Mouse (Mus musculus) adrenal gland, postnatal 10 days (tissue): ENCODE measurements at regions not wholly inside any gene's neighbourhood (a gene's known extent, or its start where the extent isn't known, plus 50 kb on each side); places are given as distances from the start of the nearest gene placed in this dataset.

Experiments
- DNase-seq: peaks from one replicate; pipeline ENCODE4 v3.0.0; 2021; ENCODE audit warnings: mixed read lengths

DNA sequence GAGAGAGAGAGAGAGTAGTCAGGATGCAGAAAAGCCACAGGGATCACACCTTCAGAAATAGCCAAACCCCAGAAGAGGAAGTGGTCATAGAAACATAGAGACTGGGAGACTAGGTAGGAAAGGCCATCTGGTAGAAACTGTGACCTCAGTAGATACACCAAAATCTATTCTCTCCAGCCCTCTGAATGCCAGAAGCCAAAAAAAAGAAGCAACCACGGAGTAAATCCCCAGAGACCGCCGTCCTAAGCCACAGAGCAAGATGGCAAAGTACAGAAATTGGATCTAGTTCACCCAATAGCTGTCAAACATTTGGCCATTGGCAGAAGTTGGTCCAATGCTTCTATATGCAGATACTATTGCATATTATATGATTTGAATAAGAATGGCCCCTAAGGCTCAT lies 86.5 kb upstream of the Usp24 start:
- no peak for DNase-seq

DNA sequence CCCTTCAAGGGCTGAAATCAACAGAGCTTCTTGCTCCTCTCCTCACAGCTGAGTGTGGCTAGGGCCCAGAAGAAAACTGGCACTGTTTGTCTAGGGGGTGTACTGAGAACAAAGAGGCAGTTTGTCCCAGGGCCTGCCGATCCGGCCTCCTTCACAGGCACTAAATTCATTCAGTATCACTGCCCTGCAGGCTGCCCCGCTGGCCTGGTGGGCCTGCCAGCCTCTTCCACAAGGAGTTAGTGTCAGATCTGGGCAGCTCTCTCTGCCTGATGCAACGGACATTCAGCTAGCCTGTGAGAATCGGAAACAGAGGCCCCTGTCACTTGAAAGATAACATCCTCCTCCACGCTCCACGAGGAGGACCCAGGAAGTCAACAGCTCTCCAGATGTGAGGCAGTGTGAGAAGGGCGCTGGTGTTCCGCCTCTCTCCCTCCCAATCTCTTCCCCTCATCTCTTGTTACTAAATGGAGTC lies 83.5 kb upstream of the Usp24 start:
- no peak for DNase-seq

DNA sequence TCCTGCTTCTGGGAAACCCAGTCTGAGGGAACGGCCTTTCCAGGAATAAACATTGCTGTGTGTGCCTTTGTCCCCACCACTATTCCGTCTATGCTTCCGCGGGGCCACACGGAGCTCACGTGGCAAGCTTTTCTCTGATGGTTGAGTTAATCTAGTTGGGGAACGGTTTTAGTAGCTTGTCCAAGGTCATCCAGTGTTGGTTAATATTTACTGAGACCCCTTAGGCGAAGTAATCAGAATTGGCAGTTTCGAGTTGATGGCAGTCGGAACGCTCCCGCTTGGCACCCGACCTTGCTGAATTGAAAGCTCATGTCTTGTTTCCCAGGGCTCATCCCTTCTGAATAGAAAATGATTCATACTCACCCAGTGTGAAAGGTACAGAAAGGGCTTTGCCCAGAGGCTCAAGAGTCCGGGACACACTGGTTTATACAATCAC lies 71.6 kb upstream of the Usp24 start:
- DNase-seq = no peak

DNA sequence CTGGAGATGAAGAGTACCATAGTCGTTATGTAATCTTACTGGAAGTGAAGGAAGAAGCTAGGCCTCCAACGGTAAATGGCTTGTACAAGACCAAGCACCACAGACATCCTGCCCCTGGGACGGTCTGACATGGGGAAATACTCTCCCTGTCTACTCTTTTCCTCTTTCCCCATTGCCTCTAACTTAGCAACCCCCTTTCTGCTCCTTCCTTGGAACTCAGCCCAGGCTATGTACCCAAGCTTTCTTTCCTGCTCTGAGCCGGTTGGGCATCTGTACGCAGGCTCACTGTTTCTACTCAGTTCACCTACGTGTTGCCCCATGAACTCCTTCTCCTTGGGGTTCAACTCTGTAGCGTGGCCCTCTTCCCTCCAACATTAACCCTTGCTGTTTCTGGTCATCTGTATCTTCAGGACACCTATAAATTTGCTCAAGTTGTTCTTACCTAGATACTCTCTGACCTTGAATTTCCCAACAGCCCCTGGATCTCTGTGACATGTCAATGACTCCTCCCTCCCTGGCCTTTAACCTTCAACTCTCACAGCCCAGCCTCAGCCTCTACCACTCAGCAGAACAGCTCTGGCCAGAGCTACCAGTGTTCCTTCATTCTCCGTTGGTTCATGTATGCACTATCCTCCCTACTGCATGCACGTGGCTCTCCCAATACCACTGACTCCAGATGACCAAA lies 71.0 kb upstream of the Usp24 start:
- no peak for DNase-seq

DNA sequence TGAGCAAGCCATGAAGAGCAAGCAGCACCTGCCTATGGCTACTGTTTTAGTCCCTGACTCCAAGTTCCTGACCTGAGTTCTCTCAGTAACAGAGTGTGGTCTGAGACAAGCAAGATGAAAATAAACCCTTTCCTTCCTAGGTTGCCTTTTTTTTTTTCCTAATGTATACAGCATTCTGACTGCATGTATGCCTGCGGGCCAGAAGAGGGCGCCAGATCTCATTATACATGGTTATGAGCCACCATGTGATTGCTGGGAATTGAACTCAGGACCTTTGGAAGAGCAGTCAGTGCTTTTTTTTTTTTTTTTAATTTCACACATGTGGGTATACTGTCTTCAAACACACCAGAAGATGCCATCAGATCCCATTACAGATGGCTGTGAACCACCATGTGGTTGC lies 69.3 kb upstream of the Usp24 start:
- DNase-seq = no peak

DNA sequence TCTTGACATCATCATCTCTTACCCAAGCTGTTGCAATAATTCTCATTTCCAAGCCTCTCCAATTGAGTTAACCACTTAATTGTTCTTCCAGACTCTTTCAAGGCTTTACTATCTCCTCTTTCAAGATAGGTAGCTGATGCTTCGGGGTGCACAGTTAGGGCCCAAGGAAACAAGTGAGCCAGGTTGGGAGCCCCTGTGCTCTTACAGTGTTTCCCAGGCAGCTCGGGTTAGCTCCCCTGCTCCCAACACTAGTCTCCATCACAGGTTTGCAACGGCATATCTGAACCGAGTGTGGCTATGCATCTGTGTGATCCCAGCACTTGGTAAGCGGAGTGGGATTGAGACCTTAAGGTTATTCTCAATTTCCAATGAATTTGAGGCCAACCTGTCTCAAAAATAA lies 68.6 kb upstream of the Usp24 start:
- DNase-seq = no peak

DNA sequence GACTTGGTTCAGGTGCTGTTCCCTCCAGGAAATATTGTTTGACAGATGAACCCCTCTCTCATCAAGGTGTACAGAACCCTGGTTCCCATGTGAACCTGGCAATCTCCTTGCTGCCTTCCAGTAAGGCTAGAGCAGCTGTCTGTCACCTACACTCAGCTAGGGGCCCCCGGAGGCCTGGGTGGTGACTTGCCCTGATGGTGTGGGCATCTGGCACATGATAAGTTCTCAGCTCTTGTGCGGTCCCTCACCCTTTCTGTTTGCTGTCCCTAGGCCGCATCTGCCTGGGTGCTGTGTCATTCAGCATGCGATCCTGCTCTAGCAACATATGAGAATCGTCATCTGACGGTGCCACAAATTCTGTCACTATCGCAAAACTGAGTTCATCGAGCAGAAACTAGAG lies 67.7 kb upstream of the Usp24 start:
- DNase-seq = no peak

DNA sequence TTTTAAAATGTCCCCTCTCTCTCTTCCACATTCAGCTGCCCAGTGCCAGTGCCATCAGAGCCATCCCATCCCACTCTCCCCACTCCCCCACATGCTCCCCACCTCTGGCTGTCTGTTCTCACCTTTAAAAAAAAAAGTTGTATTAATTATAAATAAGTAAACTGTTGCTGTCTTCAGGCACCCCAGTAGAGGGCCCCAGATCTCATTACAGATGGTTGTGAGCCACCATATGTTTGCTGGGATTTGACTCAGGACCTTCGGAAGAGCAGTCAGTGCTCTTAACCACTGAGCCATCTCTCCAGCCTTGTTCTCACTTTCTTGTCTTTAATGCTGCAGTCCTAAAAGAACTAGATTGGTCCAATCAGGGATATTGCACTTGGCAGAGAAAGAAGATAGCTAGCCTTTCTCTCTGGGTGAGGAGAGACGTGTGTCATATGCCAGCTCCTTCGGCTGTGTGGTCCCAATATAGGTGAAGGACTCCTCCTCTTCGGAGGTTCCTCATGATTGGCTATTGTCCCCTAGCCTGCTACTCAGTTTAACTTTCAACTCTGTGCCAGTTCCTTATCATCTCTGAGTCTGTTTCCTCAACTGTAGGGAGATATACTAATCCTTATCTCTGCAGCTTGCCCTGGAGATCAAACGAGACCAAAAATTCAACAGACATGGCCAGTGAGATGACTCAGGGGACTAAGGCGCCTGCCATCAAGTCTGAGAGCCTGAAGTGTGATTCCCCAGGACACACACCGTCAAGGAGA lies 66.8 kb upstream of the Usp24 start:
- DNase-seq = no peak

DNA sequence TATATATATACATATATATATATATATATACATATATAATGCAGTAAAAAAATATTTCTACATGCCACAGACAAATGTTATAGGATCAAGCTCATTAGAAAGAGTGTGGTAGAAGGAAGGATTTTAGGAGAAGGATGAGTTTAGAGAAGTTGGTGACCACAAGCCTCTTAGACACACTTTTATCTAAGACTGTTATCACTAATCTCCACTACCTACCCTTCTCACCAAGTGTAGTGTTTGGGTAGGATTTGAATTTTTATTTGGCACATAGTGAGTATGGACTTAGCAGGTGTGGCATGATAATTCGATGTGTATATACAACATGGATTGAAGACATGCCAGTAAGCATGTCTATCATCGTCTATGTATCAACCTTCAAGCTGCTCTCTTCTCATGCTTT lies 66.0 kb upstream of the Usp24 start:
- no peak for DNase-seq

DNA sequence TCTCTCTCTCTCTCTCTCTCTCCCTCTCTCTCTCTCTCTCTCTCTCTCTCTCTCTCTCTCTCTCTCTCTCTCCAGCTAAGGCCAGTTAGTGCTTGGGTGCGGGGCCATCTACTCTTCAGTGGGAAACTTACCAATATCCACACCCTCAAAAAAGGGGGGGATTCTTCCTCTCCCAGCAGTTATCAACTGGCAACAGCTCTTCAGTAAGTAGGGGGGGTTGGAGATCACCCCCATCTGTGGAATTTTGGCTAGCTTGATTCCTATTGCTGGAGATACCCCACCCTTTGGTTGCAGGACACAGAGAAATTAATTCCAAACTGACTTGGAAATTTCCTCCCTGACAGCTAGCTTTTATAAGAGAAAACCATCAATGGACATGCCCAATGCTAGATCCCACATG lies 64.6 kb upstream of the Usp24 start:
- no peak for DNase-seq

DNA sequence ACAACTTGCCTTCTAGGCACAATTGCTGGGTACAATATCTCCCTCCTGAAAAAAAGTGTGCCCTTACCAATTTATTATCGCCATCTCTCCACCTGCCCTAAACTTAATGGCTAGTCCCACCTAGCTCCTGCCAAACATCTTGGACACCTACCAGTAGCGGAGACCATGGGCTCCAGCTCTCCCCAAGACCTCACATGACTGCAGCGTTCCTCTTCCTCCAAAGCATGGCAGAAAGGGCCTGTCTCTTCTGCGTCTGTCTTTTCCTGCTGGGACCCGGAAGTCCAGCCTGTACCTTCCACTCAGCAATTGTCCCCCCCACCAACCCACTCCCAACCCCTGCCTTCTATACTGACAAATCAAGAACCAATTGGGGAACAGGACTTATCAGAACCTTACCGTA lies 63.1 kb upstream of the Usp24 start:
- DNase-seq = no peak

DNA sequence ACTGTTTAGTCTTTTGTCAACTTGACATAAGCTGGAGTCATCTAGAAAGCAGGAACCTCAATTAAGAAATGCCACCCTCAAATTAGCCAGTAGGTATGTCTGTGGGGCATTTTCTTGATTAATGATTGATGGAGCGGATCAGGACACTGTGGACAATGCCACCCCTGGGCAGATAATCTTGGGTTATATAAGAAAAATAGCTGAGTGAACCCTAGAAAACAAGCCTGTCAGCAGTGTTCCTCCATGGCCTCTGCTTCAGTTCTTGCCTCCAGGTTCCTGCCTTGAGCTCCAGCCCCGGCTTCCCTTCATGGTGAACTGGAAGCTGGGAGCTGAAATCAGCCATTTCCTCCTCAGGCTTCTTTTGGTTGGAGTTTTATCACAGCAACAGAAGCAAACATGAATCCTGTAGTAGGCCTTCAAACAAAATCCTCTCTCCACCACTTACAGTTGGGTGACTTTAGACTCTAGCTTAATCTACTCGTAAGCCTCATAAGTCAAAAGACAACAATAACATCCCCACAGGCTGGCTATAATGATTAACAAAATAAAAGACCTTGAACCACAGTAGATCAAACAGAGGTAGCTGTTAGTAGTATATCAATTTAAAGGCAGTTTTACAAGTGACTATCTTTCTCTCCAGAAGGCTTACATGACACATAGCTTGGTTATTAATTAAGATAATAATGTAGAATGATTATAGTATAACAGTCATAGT lies 61.1 kb upstream of the Usp24 start:
- no peak for DNase-seq

DNA sequence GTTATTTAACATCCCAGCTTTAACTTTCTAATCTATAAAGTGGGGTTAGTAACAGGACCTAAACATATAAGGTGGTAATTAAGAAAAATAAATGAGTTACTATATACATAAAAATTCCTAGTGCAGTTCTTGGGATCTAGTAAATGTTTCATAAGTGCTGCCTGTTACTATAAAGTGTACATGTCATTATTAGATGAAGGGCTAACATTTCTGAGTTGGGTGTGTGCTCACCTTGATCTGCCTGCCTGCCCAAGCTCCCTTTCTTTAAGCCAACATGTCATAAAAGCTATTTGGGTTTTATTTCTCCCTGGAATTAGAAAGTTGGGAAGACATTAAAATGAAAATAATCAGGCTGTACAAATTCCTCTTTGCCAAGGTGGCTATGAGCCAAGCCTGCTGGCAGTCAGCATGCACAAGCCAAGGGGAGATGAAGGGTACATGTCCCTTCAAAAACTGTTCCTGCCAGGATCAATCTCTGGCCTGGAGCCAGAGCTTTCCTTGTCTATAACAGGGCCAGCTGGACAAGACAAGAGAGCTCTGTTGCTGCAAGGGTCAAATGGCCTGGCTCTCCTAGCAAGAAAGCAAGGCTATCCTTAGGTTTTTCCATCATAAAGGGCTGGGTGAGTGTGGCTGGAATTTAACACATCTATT lies 59.9 kb upstream of the Usp24 start:
- peak; percentile 78 for DNase-seq

DNA sequence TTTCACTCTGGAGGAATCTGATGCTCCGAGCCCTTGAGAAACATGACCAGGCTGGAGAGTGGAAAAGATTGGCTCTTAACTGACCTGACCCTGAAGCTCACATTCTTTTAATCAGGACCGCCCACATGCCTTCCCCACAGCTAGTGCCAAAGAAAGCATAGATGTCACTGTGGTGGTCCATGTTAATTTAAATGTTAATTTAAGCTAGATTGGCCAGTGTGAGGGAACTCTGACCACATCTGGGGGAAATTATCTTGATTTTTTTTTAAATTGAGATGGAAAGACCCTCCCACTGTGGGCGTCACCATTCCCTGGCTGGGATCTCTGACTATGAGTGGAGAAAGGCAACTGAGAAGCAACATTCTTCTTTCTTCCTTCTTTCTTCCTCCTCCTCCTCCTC lies 54.6 kb upstream of the Usp24 start:
- no peak for DNase-seq

DNA sequence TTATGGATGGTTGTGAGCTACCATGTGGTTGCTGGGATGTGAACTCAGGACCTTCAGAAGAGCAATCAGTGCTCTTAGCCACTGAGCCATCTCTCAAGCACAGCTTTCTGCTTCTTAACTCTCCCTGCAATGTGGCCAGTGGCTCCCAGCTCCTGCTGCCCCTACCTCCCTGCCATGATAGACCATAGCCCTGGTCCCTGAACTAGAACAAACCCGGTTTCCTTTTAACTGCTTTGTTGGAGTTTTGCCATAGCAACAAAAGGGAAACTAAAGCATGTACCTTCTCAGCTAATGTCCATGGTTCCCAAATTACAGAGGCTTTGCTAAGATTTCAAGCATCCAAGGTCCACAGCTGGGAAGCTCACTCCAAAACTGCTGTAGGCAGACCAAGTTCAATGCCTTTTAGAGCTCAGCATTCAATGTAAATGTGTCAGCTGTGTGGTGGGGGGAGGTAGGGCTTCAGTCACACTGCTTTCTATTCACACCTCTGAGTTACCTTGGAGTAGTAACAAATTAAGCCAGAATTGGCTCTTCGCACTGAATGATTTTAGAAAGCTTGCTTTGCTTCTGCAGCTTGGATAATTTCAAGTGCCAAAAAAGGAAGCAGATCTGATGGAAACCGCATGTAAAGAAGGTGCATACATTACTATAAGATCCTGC lies 54.0 kb upstream of the Usp24 start:
- DNase-seq = no peak

DNA sequence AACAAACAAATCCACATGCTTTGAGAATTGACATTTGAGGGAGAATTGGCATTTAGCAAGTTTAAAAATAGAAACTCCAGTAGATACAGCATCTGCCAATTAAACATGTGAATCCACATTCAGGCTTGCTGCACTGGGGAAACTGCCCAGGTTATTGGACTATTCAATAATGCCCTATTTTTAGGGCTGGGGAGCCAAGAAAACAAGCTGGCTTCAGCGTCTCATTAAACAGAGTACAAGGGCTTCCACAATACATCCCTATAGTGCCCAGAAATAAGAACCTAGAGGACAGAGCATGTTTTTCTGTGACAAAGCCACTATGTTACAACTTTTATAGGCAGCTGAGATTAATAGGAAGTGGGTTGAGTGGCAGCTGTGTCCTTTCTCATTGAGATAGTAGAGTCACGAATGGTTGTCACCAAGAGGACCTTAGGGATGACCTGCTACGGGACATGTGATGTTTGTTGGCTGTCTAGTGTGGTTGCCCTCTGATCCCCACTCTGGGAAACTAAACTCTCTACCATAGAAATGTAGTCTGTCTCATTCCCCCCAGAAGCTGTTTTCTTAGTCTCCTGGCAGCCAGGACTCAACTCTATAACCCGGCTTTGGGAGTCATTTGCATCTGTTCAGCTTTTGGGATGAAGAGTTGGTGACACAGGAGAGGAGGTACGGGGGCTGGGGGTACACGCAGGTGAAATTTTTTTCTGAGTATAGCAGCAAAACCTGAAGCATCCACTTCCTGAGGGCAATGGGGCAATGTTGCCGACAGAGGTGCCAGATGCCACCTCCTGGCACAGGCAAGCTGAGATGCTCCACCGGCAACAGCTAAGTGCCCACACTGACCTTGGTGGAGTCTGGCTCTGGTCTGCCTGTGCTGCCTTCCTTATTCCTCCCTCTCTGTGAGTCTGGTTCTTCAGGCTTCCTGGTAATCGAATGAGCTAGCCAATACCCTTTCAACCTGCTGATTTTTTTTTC lies 53.0 kb upstream of the Usp24 start:
- DNase-seq = no peak
